Mouse (Mus musculus) mouse embryonic stem cell (cell line): ENCODE measurements around the gene Arnt.
"Not testable (repeated sequence)": the region's sequence is repeated elsewhere in the genome, so short reads cannot be mapped to it uniquely, and the experiment has no call there.

Source experiments
- in situ Hi-C, 2 experiments: fragments of 300-500 bp; cut with MboI; formaldehyde crosslinking; loops; 1 replicate in 1 of 2; 3 replicates in 1 of 2; pipeline ENCODE4 v1.14.3; 2019 to 2020; ENCODE audit warnings: low sequenced_read_pairs in 2 of 2, low pct_unique_long_range_greater_than_20kb in 1 of 2, mixed read lengths in 1 of 2; ENCODE audit not compliant: unreplicated experiment in 1 of 2

Arnt gene

GRCm38 (mm10) chr3:95434136-95434982 is at the start of gene Arnt:
Gene Arnt (plus strand): TSS chr3:95434388.
- in situ Hi-C loops = no loop called here

DNA sequence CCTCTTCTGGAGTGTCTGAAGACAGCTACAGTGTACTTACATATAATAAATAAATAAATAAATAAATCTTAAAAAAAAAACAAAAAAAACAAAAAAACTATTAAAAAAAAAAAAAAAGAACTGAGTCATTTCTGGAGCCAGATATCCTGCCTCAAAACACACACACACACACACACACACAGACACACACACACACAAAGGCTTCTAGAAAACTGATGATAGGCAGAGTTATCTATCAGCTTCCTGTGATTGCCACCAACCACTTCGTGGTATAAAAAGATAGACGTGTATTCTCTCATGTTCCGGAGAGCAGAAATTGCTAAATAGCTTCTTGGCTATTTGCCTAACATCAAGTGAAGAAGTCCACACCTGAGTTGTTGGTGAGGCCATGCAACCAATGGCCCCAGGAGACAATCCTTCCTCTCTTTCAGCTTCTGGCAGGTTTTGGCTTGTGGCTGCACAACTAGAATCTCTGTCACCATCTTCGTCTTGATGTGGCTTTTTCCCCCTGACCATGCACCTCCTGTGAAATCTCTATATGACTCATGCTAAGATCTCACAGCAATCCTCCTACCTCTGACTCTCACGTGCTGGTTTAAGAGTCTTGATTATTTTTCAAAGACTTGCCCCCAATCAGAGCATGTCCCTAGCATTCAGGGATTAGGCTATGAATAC is 48.6 kb upstream of the Arnt start:
- in situ Hi-C loops = no loop called here

- in situ Hi-C loops = no loop called here
Measured at GRCm38 (mm10) chr3:95394385-95394784, 39.8 kb upstream of the Arnt start.

DNA sequence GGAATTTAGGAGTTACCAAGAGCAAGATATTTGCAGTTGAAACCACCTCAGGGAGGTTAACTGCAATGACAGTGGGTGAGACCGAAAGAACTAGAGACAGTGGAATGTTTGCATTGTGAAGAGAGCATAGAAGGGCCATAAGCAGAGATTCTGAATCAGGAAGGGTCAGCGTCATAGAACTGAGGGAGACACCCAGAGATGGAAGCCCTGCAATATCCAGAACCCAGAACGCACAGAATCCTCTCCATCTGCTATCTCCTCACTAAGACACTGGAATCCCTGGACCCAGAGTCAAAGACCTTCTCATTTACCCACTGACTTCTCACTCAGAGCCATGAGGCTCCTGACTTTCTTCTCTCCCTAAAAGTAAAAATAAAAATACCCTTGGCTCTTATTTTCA is 31.4 kb upstream of the Arnt start, which contains the start of gene 4930558C23Rik:
TSS of gene 4930558C23Rik (minus strand) at position 101 of the 400 bp plus-strand sequence.
- in situ Hi-C loops = loop anchor here in 1 of 2 experiments (10.0 kb wide), 1 partner anchor 98 kb away; the partner anchor contains the start of gene Anxa9

DNA sequence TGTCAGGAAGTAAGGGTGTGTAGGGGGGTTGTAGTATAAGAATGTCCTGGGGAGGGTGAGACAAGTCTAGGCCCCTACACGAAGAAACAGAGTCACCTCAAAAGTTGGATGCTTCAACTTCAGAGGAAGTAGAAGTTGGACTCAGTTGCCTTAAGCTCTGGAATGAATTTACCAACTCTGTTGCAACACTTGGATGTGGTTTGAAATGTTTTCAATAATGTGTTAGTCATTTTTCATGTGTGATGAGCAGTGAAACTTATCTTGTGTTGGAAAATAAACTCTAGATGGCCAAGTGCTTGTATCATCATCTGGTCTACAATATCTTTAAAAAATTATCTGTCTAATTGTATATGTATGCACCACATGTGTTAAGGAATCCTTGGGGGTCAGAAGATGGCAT is 26.5 kb upstream of the Arnt start:
- in situ Hi-C loops = loop anchor here in 1 of 2 experiments (10.0 kb wide), 1 partner anchor 103 kb away; the partner anchor contains the start of gene Anxa9

DNA sequence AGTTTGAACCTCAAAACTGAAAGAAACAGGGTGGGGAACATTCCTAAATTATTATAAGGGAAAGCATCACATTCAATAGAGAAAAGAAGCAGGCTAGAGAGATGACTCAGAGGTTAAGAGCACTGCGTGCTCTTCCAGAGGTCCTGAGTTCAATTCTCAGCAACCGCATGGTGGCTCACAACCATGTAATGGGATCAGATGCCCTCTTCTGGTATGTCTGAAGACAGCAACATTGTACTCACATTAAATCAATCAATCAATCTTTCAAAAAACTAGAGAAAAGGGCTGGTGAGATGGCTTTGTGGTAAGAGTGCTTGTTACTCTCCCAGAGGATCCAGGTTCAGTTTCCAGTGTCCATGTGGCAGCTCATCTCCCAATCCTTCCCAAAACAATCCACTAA is 25.3 kb upstream of the Arnt start:
- in situ Hi-C loops = loop anchor here in 1 of 2 experiments (10.0 kb wide), 1 partner anchor 104 kb away; the partner anchor contains the start of gene Anxa9

- in situ Hi-C loops = no loop called here
Measured at GRCm38 (mm10) chr3:95412268-95412667, 21.9 kb upstream of the Arnt start.

GRCm38 (mm10) chr3:95417866-95418265 is 16.3 kb upstream of the Arnt start:
- in situ Hi-C loops = loop anchor here in 1 of 2 experiments (5.0 kb wide), 1 partner anchor 36 kb away; no protein-coding TSS in a partner anchor

GRCm38 (mm10) chr3:95426476-95426875 is 7.7 kb upstream of the Arnt start:
- in situ Hi-C loops = not testable (repeated sequence)

DNA sequence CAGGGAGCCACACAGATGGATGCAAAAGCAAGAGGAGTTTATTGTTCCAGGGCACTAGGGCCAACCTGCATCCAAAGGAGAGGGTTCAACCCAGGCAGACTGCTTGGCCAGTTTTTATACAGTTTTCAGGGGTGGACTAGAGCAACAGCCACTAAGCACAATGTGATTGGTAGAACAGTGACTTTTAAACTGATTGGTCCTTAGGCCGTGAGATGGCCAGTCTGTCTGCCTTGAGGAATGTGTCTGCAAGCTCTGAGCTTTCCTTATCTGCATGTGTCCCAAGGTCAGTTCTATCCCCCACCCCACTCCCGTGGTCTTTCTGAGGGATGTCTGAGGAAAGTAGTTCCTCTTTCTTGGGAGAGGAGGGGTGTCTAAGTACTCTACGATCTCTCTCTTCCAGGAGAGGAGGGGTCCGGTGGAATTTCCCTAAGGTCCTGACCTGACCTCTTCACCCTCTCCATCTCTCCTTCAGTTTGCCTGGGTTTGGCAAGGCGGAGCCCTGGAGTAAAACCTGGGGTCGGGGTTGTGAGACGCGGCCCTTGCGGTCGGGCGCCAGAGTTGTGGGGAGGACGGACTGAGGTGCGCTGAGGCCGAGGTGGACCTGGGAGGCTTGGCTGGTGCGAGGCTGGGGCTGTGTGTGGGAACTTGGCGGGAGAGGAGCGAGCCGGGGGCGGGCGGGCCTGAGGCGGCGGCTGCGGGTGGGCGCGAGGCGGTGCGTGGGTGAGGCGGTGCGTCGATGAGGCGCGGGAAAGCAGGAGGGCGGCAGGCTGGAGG is 6.9 kb upstream of the Arnt start:
- in situ Hi-C loops = not testable (repeated sequence)

- in situ Hi-C loops = not testable (repeated sequence)
Measured at GRCm38 (mm10) chr3:95427891-95428238, 6.3 kb upstream of the Arnt start.

DNA sequence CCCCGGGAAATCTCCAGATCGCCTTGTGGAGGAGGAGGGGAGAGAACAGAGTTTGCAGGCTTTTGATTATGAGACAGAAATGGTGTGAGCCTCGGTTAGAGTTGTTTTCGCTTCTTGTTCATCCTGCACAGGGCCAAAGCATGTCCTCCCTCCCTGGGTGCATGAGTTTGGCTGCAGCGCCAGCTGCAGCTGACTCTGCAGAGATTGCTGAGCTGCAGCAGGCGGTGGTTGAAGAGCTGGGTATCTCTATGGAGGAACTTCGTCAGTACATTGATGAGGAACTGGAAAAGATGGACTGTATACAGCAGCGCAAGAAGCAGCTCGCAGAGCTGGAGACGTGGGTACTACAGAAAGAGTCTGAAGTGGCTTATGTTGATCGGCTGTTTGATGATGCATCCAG is 5.8 kb upstream of the Arnt start:
- in situ Hi-C loops = not testable (repeated sequence)

GRCm38 (mm10) chr3:95433301-95433915 is 780 bp upstream of the Arnt start:
- in situ Hi-C loops = no loop called here

DNA sequence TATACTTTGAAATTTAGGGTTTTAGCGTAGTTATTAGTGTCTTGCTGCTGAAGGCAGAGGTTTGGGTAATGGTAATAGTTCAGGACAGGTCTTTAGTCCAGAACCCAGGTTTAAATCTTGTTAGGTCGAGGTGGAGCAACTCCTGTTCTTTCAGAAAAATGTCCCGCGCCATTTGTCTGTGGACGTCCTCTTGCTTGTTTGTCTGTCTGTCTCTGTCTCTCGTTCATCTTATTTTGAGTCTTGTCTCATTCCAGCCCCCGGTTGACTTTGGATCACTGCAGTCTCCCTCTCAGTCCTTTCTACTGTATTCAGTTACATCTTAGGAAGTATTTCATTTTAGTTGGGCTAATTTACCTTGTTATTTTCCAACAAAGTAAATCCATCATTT is 789 bp downstream of the Arnt start:
- in situ Hi-C loops = no loop called here

DNA sequence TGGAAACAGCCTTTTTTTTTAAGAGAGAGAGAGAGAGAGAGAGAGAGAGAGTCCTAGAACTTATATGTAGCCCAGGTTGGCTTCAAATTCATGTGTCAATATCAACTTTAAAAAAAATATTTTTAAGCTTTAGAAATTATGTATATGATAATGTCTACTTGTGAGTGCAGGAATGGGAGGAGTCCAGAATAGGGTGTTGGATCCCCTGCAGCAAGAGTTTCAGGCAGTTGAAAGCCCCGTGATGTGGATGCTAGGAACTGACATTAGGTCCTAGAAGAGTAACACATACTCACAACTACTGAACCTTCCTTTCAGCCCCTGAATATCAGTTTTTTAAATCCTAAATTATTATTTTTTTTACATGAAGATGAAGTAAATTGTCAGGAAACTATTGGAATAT is 1.4 kb downstream of the Arnt start:
- in situ Hi-C loops = no loop called here

GRCm38 (mm10) chr3:95438636-95439035 is 4.4 kb downstream of the Arnt start:
- in situ Hi-C loops = not testable (repeated sequence)

GRCm38 (mm10) chr3:95439670-95440069 is 5.5 kb downstream of the Arnt start:
- in situ Hi-C loops = no loop called here

GRCm38 (mm10) chr3:95442406-95443117 is 8.4 kb downstream of the Arnt start:
- in situ Hi-C loops = no loop called here
